Mouse (Mus musculus) hindbrain, postnatal 0 days (tissue): ENCODE measurements around the gene Gpbar1. TPM values are rescaled to one million over a fixed set of nuclear protein-coding genes. Genes with fewer than 3 reads are reported as not detected.
"Not testable (repeated sequence)": the region's sequence is repeated elsewhere in the genome, so short reads cannot be mapped to it uniquely, and the experiment has no call there.

ENCODE experiments used
- ATAC-seq: fragments of 200-750 bp; cut with Nextera tagmentation; 2 replicates; pipeline ENCODE4 v1.8.0; 2017; ENCODE audit warnings: mild to moderate bottlenecking, moderate TSS enrichment, moderate library complexity
- DNase-seq: peaks from one replicate; pipeline ENCODE4 v3.0.0-alpha.2; 2015; ENCODE audit warnings: low spot score
- H3K27ac ChIP-seq: fragments of 300-500 bp; sonication (generic); 2 replicates; pipeline ENCODE4 v1.5.1; 2014; ENCODE audit warnings: mild to moderate bottlenecking
- H3K27me3 ChIP-seq: fragments of 300-500 bp; sonication (generic); 2 replicates; pipeline ENCODE4 v1.6.1; 2014; ENCODE audit warnings: low read length, mixed read lengths; ENCODE audit not compliant: insufficient read depth
- H3K36me3 ChIP-seq: fragments of 300-500 bp; sonication (generic); 2 replicates; pipeline ENCODE4 v1.6.1; 2014; ENCODE audit warnings: low read length, mixed read lengths; ENCODE audit not compliant: insufficient read depth
- H3K4me1 ChIP-seq: fragments of 300-500 bp; sonication (generic); 2 replicates; pipeline ENCODE4 v1.6.1; 2014; ENCODE audit warnings: antibody characterized with exemption, low read length, mixed read lengths; ENCODE audit not compliant: insufficient read depth
- H3K4me2 ChIP-seq: fragments of 300-500 bp; sonication (generic); 2 replicates; pipeline ENCODE4 v1.6.1; 2014; ENCODE audit warnings: low read depth, mild to moderate bottlenecking, low read length, moderate library complexity, mixed read lengths
- H3K4me3 ChIP-seq: fragments of 300-500 bp; sonication (generic); 2 replicates; pipeline ENCODE4 v1.5.1; 2014; ENCODE audit warnings: low read length
- H3K9ac ChIP-seq: fragments of 300-500 bp; sonication (generic); replicated peaks from 2 replicates; pipeline ENCODE4 v1.6.1; 2014; ENCODE audit warnings: mild to moderate bottlenecking, low read length, moderate library complexity, mixed read lengths
- H3K9me3 ChIP-seq: fragments of 300-500 bp; sonication (generic); 2 replicates; pipeline ENCODE4 v1.6.1; 2016; ENCODE audit warnings: low read length, mixed read lengths
- CTCF ChIP-seq: IDR thresholded peaks from 2 replicates; pipeline ENCODE4 v1.5.1; 2016; ENCODE audit warnings: antibody characterized with exemption, control low read depth, low read depth
- WGBS: fragments of 180-500 bp; shearing (Covaris S2); extraction: QIAGEN DNeasy Blood & Tissue Kit; methylation state at CpG from one replicate; pipeline ENCODE4 v1.1.7; 2014; 5-methylcytosine and 5-hydroxymethylcytosine counted together
- polyA plus RNA-seq: library from polyadenylated mRNA; unstranded; fragments of >200 nt; fragmentation: Nextera tagmentation; extraction: Ambion mirVana; gene quantifications from 2 replicates; pipeline ENCODE4 v1.2.1, GENCODE M21; 2015
- total RNA-seq: library from RNA; depleted of rRNA; stranded (reverse); fragments of >200 nt; gene quantifications from 2 replicates; pipeline ENCODE4 v1.2.3, GENCODE M21; 2014

Gpbar1 gene
- total and polyA plus RNA-seq, 2 experiments from 2014 or later: not detected

DNA sequence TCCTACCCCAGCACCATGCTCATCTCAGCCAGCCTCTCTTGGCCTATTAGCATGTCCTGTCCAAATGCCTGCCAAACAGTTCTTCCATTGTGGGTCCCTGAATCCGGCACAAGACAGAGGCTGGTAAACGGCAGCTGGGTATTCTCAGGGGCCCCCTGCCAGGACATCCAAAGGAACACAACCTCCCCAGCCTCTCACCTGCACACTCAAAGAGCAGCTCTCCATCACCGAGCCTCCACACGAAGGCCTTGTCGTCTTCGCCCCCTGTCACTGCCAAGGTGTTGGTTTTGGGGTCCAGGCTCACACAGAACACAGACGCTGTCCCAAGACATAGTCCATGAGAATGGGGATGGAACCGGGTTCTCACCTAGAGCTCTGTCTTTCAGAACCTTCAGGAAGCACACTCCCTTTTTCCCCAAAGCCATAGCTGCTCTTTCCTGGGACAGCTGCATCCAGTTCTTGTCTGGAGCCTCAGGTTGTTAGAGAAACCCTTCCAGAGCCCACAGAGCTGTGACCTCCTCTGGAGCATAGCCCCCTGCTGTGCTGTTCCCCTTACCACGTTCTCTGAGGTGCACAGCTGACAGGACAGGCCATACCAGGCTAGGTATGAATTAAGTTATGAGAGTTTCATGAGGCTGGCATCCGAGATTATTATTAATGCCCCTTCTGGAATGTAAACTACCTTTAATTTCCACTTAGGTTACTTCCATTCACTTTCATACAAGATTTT is 4.7 kb downstream of the Gpbar1 start:
- Histone ChIP-seq H3K4me1 (peaks cover 16% of the 10 kb centered on the region; the same call in 1 of the 2 replicates), H3K4me3 (no peak overlapping the region), H3K27ac (no peak overlapping the region), H3K4me2 (peak overlapping the region; percentile 76), H3K9me3 (no peaks in the 10 kb centered on the region), H3K36me3 (peaks cover 31% of the 10 kb centered on the region), H3K9ac (no peak overlapping the region), H3K27me3 (no peaks in the 10 kb centered on the region)
- DNase-seq: no peak
- no peak for TF ChIP-seq CTCF
- no peak for ATAC-seq
- 85% methylated on average over 10 of the region's 10 CpGs for WGBS

DNA sequence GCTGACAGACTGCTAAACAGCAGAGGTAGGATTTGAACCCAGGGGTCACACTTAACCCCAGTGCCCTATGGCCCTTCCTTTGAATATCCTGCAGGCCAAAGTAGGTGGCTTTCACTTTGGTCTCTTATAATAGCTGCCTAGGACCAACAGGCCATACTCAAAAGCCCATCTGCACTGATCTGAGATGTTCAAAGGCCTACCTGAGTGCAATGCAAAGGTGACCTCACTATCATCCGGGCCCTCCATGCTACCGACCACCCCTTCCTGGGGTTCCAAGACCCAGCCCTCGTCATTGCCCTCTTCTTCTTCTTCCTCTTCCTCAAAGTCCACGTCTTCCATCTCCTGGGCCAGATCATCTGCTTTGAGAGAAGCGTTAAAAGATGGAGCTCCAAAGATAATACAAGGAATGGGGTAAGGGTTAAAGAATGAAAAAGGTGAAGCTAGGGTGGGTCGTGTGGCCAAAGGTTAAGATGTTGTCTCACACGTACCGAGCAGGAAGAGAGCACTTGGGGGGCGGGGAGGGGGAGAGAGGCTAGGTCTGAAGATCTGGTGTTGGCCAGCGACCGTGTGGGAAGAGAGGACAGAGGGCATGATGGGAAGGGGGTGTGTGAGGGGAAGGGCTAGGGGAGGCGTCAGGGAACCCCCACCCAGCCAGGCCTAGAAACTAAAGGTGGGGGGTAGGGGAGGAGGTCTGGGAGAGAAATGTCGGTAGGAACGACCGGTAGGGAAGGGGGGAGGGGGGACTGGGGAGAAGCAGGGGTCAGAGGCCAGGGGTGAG is 5.5 kb downstream of the Gpbar1 start:
- Histone ChIP-seq H3K27ac (peak overlapping the region; percentile 75; the same call in 1 of the 2 replicates), H3K4me2 (peak overlapping the region; percentile 76), H3K36me3 (peaks cover 31% of the 10 kb centered on the region), H3K4me3 (peak overlapping the region; percentile 70), H3K27me3 (no peaks in the 10 kb centered on the region), H3K9ac (peak overlapping the region; percentile 67), H3K4me1 (peaks cover 16% of the 10 kb centered on the region; the same call in 1 of the 2 replicates), H3K9me3 (no peaks in the 10 kb centered on the region)
- DNase-seq (peak; percentile 73), ATAC-seq (peak; percentile 51)
- 12% methylated on average over 15 of the region's 15 CpGs for WGBS
- no peak for TF ChIP-seq CTCF

DNA sequence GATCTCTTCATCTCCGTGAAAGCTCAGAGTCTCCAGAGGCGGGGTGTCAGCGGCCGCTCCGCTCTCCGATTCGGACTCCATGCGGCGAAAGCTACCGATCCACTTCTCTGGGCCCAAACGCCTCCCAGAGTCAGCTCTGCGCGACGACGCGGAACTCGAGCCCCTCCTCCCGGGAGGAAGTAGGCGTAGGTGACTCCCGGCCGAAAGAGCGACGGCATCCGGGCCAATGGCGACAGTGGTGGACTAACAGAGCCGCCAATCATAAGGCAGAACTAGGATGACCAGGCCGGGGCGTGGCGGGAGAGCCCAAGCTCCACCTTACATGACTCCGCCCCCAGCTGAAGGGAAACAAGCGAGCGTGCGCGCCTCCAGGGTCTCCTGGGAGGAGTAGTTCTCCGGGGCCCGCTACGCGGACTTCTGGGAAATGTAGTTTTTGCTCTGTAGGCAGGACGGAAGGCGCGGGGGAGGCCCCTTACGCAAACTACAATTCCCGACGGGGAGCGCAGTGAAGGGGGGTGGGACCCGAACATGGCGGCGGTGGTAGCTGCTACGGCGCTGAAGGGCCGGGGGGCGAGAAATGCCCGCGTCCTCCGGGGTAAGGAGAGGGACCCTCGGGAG is 6.3 kb downstream of the Gpbar1 start, which contains the start of the genes Aamp and Pnkd:
Gene Aamp, minus strand, starts transcription at position 196 of the 618 bp plus-strand sequence.
Gene Pnkd, plus strand, starts transcription at position 388 of the 618 bp plus-strand sequence.
- Histone ChIP-seq H3K9me3 (no peaks in the 10 kb centered on the region), H3K36me3 (peaks cover 31% of the 10 kb centered on the region), H3K4me3 (peak within 1 kb of the TSS; percentile 70), H3K9ac (peak within 1 kb of the TSS; percentile 68), H3K27me3 (no peaks in the 10 kb centered on the region), H3K4me2 (peak within 1 kb of the TSS; percentile 85), H3K27ac (peak within 1 kb of the TSS; percentile 75), H3K4me1 (peaks cover 16% of the 10 kb centered on the region; the same call in 1 of the 2 replicates)
- DNase-seq: peak; percentile 100
- under 1% methylated on average over 55 of the region's 56 CpGs for WGBS
- ATAC-seq: peak; percentile 98
- peak; percentile 21 for TF ChIP-seq CTCF

DNA sequence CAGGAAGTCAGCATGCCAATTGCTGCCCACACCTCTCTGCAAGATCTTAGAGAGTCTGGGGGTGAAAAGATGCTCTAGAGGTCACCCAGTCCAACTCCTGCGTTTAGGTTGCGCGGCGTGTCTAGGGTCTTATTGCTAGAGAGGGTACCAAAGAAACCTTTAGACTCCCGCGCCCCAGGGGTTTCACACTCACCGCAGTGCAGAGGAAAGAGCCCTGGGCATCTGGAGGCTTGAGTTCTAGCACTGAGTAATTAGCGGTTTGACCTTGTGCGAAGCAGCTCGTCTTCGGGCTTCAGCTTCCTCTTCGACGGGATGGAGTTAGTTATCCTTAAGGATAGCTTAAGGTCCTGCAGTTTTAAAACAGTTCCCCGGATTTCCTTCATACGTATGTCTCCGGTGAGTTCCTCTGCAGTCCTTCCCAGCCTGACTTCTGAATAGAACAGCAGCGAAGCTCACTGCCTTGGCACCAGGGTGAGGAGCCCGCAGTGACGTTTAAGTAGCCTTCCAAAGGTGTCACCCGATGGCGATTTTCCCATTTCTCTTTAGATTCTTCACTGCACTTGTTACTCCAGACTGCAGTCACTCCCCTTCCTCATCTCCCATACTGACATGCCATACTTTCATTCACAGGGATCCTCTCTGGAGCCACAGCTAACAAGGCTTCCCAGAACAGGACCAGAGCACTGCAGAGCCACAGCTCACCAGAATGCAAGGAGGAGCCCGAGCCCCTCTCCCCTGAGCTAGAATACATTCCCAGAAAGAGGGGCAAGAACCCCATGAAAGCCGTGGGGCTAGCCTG is 7.1 kb downstream of the Gpbar1 start:
- ATAC-seq: no peak

DNA sequence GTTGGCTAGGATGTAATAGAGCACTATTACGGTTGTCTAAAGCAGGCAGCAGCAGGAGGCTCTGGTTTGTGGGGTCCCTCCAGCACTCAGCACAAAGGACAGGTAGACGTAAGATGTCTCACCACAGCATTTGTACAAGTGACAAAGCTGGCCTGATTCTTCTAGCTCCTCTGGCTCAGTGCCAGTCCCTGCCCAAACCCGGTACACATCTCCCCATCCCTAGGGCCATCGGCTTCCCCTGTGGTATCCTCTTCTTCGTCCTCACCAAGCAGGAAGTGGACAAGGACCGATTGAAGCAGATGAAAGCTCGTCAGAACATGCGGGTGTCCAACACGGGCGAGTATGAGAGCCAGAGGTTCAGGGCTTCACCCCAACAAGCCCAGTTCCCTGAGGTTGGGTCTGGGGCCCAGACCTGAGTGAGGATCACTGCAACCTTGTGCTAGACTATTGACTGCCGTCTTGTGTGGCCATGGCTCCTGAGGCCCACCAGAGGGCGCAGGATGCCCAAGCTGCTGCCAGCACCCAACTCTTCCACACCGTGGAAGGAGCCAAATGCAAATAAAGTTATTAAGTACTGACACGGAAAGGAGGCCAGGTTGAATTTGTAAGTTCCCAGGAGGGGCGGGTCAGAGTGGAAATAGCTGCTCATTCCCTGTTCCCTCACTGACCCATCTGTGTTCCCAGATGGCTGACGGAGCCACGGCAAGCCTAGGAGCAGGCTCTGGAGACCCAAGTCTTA is 8.7 kb downstream of the Gpbar1 start:
- H3K9me3 ChIP-seq, H3K27me3 ChIP-seq, H3K27ac ChIP-seq, H3K9ac ChIP-seq, ATAC-seq, H3K4me2 ChIP-seq, H3K4me3 ChIP-seq: not testable (repeated sequence)
- peaks cover 13% of the 10 kb centered on the region for H3K36me3 ChIP-seq
- H3K4me1 ChIP-seq: peaks cover 16% of the 10 kb centered on the region; the same call in 1 of the 2 replicates
- 56% methylated on average over 15 of the region's 17 CpGs for whole genome bisulfite sequencing
- DNase-seq: peak; percentile 23
- peak; percentile 61 for TF ChIP-seq CTCF

More for the DNA sequence above, 7.1 kb downstream of the Gpbar1 start:
- peak overlapping the region; percentile 68 for H3K9ac ChIP-seq
- peaks cover 16% of the 10 kb centered on the region; the same call in 1 of the 2 replicates for H3K4me1 ChIP-seq
- H3K27ac ChIP-seq: peak overlapping the region; percentile 49
- peak overlapping the region; percentile 70 for H3K4me3 ChIP-seq
- peak overlapping the region; percentile 85 for H3K4me2 ChIP-seq
- peak; percentile 20 for DNase-seq
- WGBS: 3% methylated on average over 23 of the region's 23 CpGs
- no peaks in the 10 kb centered on the region for H3K9me3 ChIP-seq
- TF ChIP-seq CTCF: no peak
- H3K36me3 ChIP-seq: peaks cover 29% of the 10 kb centered on the region
- no peaks in the 10 kb centered on the region for H3K27me3 ChIP-seq
